Mouse (Mus musculus): ENCODE data around the gene Gm11555. TPM values are rescaled to one million over a fixed set of nuclear protein-coding genes. Genes with fewer than 3 reads are reported as not detected.
"Not testable (repeated sequence)": the region's sequence is repeated elsewhere in the genome, so short reads cannot be mapped to it uniquely, and the experiment has no call there.

Gene Gm11555
- polyA plus RNA-seq (2021), result not detected

DNA sequence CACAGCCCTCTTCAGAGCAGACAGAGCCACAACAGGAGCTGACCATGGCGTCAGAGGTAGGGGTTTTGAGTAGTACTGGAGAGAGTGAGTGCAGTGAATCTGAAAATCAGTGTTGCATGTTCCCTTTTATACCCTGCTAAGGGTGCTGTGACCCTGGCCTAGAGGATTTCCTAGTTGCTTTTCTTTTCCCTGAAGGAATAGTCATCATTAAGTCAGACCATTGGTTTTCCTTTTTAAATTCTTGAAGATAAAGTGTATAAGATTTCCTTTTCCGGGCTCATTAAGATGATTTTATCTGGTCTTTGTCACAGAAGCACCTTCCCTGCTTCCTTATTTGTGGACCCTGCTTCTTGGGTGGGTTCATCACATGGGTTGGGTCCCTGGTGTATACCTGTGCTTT is at the start of gene Gm11555:
Gene Gm11555, minus strand, starts transcription at position 101 of the 400 bp plus-strand sequence.
- DNase-seq (ENCODE audit: low read depth, low spot score) (no peak), ATAC-seq (no peak)
- ChIA-PET CTCF (no interaction called here), POLR2A (no interaction called here)
- in situ Hi-C loops (cut with MboI; ENCODE audit: low pct_unique_long_range_greater_than_20kb), result loop anchor here (25.0 kb wide), 1 partner anchor 788 kb away; the partner anchor contains the start of gene Wipf2
- no peaks in the 10 kb centered on the region for H3K27me3 ChIP-seq
- no peak for TF ChIP-seq CTCF (IDR thresholded peaks at IDR 0.05)

DNA sequence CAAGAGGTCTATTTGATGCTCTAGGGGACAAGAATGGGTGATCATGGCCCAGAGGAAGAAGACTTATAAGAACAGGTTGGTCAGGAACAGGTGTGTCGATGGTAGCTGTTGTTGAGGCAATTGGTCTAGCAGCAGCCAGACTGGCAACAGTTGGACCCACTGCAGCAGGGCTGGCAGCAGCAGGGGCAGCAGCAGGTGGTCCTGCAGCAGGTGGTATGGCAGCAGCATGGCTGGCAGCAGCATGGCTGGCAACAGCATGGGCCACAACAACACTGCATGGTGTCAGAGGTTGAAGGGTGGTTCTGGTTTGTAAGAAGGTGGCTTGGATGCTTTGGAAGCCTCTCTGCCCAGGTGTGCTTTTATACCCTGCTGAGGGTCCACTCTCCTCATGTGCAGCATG is 40.4 kb upstream of the Gm11555 start, which contains the start of gene Gm14190:
Gene Gm14190, minus strand, starts transcription at position 278 of the 400 bp plus-strand sequence.
- ATAC-seq, result no peak

DNA sequence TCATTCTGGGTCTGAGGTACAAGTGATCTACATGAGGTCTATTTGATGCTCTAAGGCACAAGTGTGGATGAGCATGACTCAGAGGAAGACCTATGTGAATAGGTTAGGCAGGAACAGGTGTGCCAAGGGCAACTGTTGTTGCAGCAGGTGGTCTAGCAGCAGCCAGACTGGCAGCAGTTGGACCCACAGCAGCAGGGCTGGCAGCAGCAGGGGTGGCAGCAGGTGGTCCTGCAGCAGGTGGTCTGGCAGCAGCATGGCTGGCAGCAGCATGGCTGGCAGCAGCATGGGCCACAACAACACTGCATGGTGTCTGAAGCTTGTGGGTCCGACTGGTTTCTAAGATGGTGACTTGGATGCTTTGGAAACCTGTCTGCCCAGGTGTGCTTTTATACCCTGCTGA is 35.2 kb upstream of the Gm11555 start:
- not testable (repeated sequence) for DNase-seq (ENCODE audit: low read depth, low spot score)

More for the DNA sequence above, 40.4 kb upstream of the Gm11555 start, which contains the start of gene Gm14190:
- DNase-seq (ENCODE audit: low read depth, low spot score), result no peak
- ChIA-PET POLR2A (no interaction called here), CTCF (no interaction called here)
- in situ Hi-C loops (cut with MboI; ENCODE audit: low pct_unique_long_range_greater_than_20kb), result loop anchor here (5.0 kb wide), 1 partner anchor 77 kb away; no protein-coding TSS in a partner anchor
- no peak for TF ChIP-seq CTCF (IDR thresholded peaks at IDR 0.05)
- peaks cover 34% of the 10 kb centered on the region for H3K27me3 ChIP-seq

DNA sequence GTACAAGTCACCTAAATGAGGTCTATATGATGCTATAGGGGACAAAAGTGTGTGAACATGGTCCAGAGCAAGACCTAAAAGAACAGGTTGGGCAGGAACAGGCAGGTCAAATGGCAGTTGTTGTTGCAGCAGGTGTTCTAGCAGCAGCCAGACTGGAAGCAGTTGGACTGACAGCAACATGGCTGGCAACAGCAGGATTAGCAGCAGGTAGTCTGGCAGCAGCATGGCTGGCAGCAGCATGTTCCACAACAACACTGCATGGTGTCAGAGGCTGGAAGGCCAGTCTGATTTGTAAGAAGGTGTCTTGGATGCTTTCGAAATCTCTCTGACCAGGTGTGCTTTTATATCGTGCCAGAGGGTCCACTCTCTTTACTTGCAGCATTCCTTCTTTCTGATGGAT is 33.4 kb upstream of the Gm11555 start:
- ChIA-PET POLR2A (no interaction called here), CTCF (no interaction called here)
- ATAC-seq (no peak), DNase-seq (ENCODE audit: low read depth, low spot score) (no peak)
- in situ Hi-C loops (cut with MboI; ENCODE audit: low pct_unique_long_range_greater_than_20kb), result no loop called here
- no peak for TF ChIP-seq CTCF (IDR thresholded peaks at IDR 0.05)
- peaks cover 28% of the 10 kb centered on the region for H3K27me3 ChIP-seq

More for the DNA sequence above, 35.2 kb upstream of the Gm11555 start:
- in situ Hi-C loops (cut with MboI; ENCODE audit: low pct_unique_long_range_greater_than_20kb); CTCF ChIA-PET; POLR2A ChIA-PET; ATAC-seq: not testable (repeated sequence)
- peaks cover 33% of the 10 kb centered on the region for H3K27me3 ChIP-seq

DNA sequence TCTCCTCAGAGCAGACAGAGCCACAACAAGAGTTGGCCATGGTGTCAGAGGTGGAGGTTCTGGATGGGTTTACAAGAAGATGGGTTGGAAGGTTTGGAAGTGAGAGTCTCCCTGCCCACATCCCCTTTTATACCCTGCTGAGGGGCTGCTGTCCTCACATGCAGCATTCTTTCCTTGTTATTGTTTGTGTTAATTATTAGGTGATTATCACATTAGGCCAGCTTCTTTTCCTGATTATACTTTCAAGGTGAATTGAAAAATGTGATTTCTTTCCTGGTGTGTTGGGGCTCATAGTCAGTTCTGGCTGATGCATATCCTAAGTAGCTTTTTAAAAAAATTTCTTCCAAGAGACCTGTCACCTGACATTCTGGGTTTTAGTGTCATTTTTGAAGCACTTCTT is 15.8 kb upstream of the Gm11555 start, which contains the start of gene Krtap4-6:
Gene Krtap4-6, minus strand, starts transcription at position 101 of the 400 bp plus-strand sequence.
- no peaks in the 10 kb centered on the region for H3K27me3 ChIP-seq
- POLR2A ChIA-PET, result no interaction called here
- ATAC-seq (no peak), DNase-seq (ENCODE audit: low read depth, low spot score) (no peak)
- CTCF ChIA-PET, result no interaction called here
- in situ Hi-C loops (cut with MboI; ENCODE audit: low pct_unique_long_range_greater_than_20kb), result loop anchor here (25.0 kb wide), 1 partner anchor 804 kb away; the partner anchor contains the start of gene Wipf2
- TF ChIP-seq CTCF (IDR thresholded peaks at IDR 0.05), result no peak

DNA sequence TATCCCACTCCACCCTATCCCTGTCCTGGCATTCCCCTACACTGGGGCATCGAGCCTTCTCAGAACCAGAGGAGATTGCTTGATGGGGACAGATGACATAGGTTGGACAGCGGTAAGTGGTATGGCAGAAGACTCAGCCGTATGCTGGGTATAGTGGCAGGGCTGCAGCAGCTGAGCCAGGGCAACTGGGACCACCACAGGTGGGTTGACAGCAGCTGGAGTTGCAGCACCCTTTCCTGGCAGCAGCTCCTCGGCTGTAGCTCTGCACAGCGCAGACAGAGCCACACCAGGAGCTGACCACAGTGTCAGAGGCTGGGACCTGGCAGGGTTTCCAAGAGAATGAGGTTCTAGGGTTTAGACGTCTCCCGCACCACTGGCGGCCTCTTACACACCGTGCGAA is 12.8 kb upstream of the Gm11555 start:
- DNase-seq (ENCODE audit: low read depth, low spot score), result no peak
- ATAC-seq, result no peak
- no peak for TF ChIP-seq CTCF (IDR thresholded peaks at IDR 0.05)
- ChIA-PET CTCF (no interaction called here), POLR2A (no interaction called here)
- in situ Hi-C loops (cut with MboI; ENCODE audit: low pct_unique_long_range_greater_than_20kb), result loop anchor here (25.0 kb wide), 1 partner anchor 801 kb away; the partner anchor contains the start of gene Wipf2
- H3K27me3 ChIP-seq, result no peaks in the 10 kb centered on the region

DNA sequence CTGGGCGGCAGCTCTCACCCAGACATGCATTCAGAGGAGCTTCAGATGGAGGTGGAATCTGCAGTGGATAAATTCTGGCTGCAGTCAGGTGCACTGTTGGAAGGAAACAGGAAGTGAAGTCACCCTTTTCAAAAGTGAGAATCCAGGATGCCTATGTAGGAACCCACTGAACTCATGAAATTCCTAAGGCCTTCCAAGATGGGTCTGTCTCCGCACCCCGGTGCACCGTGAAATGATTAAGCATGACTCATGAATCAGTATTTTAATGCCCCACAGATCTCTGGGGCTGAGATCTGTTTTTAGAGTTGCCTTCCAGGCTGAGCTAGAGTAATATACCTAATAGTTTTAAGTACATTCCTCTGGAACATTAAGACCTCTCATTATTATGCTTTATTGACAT is 9.2 kb upstream of the Gm11555 start:
- ATAC-seq (peak; percentile 98), DNase-seq (ENCODE audit: low read depth, low spot score) (peak; percentile 67)
- CTCF ChIA-PET, result no interaction called here
- POLR2A ChIA-PET, result no interaction called here
- in situ Hi-C loops (cut with MboI; ENCODE audit: low pct_unique_long_range_greater_than_20kb), result loop anchor here (25.0 kb wide), 1 partner anchor 797 kb away; the partner anchor contains the start of gene Wipf2
- TF ChIP-seq CTCF (IDR thresholded peaks at IDR 0.05), result no peak
- H3K27me3 ChIP-seq, result no peaks in the 10 kb centered on the region

DNA sequence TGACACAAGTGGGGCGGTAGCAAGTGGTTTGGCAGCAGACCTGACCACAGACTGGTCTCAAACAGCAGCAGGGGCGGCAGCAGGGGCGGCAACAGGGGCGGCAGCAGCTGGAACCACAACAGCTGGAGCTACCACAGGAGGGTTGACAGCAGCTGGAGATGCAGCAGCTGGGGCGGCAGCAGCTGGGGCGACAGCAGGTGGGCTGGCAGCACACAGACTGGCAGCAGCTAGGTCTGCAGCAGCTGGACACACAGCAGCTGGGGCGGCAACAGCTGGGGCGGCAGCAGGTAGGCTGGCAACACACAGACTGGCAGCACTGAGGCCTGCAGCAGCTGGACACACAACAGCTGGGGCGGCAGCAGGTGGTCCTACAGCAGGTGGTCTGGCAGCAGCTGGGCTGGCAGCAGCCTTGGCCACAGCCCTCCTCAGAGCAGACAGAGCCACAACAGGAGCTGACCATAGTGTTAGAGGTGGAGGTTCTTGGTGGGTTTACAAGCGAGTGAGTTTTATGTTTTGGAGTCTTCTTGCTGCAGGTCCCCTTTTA is 8.5 kb upstream of the Gm11555 start, which contains the start of gene Gm11563:
Gene Gm11563, minus strand, starts transcription at position 494 of the 544 bp plus-strand sequence.
- POLR2A ChIA-PET; DNase-seq (ENCODE audit: low read depth, low spot score); H3K27me3 ChIP-seq; ATAC-seq: not testable (repeated sequence)
- CTCF ChIA-PET, result interaction anchor here (1.1 kb wide), 1 partner anchor 14 kb away, joined by 3 read pairs; no protein-coding TSS in a partner anchor
- in situ Hi-C loops (cut with MboI; ENCODE audit: low pct_unique_long_range_greater_than_20kb), result loop anchor here (25.0 kb wide), 1 partner anchor 796 kb away; the partner anchor contains the start of gene Wipf2

DNA sequence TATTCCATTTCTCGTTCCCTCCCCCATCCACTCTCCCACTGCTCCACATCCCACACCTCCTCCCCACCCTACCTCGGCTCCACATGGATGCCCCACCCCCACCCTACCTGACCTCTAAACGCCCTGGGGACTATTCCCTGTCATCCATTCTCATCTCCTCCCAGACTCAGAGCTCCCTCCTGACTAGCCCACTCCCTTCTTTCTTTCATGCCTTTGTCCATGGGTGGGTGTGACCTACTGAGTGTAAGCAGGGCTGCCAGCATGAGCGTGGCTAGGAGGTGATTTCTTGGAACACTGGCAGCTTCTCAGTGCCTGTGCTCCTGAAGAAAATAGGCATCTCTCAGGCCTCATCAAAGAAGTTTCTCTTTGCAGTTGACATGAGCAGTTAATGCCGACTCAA is 7.0 kb upstream of the Gm11555 start:
- POLR2A ChIA-PET, result no interaction called here
- H3K27me3 ChIP-seq, result no peaks in the 10 kb centered on the region
- in situ Hi-C loops (cut with MboI; ENCODE audit: low pct_unique_long_range_greater_than_20kb), result loop anchor here (25.0 kb wide), 1 partner anchor 795 kb away; the partner anchor contains the start of gene Wipf2
- no peak for TF ChIP-seq CTCF (IDR thresholded peaks at IDR 0.05)
- CTCF ChIA-PET, result no interaction called here
- no peak for ATAC-seq
- no peak for DNase-seq (ENCODE audit: low read depth, low spot score)

DNA sequence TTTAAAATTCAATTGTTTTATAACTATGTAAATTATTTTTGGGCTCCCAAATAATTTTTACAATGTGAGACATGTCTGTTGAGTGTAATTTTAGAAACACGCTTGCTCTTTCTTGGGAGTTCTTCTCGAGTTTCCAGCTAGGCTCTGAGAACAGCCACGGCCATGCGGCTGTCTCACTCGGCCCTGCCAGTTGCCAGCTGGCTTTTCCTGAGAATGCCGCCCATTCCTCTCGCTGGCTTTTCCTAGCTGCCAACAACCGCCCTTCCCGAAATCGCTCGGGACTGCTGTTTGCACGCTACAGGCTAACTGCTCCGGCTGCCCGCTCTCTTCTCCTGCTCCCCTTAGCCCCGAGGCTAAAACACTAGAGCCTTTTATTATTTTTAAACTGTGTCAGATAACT is 3.6 kb downstream of the Gm11555 start:
- ATAC-seq, result no peak
- TF ChIP-seq CTCF (IDR thresholded peaks at IDR 0.05), result no peak
- no peaks in the 10 kb centered on the region for H3K27me3 ChIP-seq
- in situ Hi-C loops (cut with MboI; ENCODE audit: low pct_unique_long_range_greater_than_20kb), result no loop called here
- CTCF ChIA-PET, result no interaction called here
- POLR2A ChIA-PET, result no interaction called here
- DNase-seq (ENCODE audit: low read depth, low spot score), result no peak

DNA sequence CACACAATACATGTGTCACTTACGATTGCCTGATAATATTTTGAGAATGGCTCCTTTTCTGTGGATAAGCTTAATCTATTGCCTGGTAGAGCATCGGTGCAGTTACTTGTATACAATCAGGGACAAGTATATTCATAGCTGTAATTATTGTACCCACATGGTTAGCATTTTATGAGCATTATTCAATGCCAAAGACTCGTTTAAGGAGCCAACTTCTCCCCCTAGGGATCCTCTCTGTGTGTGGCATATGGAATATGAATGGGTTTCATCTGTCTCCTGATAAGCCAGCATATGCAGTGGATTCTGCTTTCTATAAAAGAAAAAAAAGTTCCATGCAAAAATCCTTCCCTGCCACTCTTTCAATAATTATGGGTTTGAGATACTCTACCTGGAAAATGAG is 5.7 kb downstream of the Gm11555 start:
- no peaks in the 10 kb centered on the region for H3K27me3 ChIP-seq
- TF ChIP-seq CTCF (IDR thresholded peaks at IDR 0.05), result no peak
- in situ Hi-C loops (cut with MboI; ENCODE audit: low pct_unique_long_range_greater_than_20kb), result no loop called here
- ChIA-PET POLR2A (no interaction called here), CTCF (interaction anchor here (1.1 kb wide), 1 partner anchor 14 kb away, joined by 3 read pairs; no protein-coding TSS in a partner anchor)
- ATAC-seq (no peak), DNase-seq (ENCODE audit: low read depth, low spot score) (no peak)

DNA sequence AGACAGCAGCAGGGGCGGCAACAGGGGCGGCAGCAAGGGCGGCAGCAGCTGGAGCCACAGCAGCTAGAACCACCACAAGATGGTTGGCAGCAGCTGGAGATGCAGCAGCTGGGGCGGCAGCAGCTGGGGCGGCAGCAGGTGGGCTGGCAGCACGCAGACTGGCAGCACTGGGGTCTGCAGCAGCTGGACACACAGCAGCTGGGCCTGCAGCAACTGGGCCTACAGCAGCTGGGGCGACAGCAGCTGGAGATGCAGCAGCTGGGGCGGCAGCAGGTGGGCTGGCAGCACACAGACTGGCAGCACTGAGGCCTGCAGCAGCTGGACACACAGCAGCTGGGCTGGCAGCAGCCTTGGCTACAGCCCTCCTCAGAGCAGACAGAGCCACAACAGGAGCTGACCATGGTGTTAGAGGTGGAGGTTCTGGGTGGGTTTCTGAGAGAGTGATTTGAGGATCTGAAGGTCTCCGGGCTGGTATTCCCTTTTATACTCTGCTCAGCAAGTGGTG is 6.3 kb downstream of the Gm11555 start, which contains the start of gene Krtap4-7:
Gene Krtap4-7, minus strand, starts transcription at position 455 of the 505 bp plus-strand sequence.
- H3K27me3 ChIP-seq; POLR2A ChIA-PET; ATAC-seq; in situ Hi-C loops (cut with MboI; ENCODE audit: low pct_unique_long_range_greater_than_20kb); DNase-seq (ENCODE audit: low read depth, low spot score): not testable (repeated sequence)
- CTCF ChIA-PET, result interaction anchor here (1.1 kb wide), 1 partner anchor 14 kb away, joined by 3 read pairs; no protein-coding TSS in a partner anchor
